Mouse (Mus musculus) neural tube, embryonic 12.5 days (tissue): ENCODE data around the gene Irf2bpl. TPM values are rescaled to one million over a fixed set of nuclear protein-coding genes. Genes with fewer than 3 reads are reported as not detected.
A peak's percentile ranks its signal among the peaks of the same experiment; 100 is the strongest.

Source experiments
- ATAC-seq: fragments of 200-750 bp; cut with Nextera tagmentation; 2 replicates; pipeline ENCODE4 v1.8.0; 2017; ENCODE audit warnings: low read depth, mild to moderate bottlenecking, moderate TSS enrichment, moderate library complexity; ENCODE audit not compliant: low FRiP score
- H3K27ac ChIP-seq: fragments of 300-500 bp; sonication (generic); 2 replicates; pipeline ENCODE4 v1.5.1; 2016
- H3K27me3 ChIP-seq: fragments of 300-500 bp; sonication (generic); replicated peaks from 2 replicates; pipeline ENCODE4 v1.6.1; 2016; ENCODE audit warnings: mild to moderate bottlenecking
- H3K36me3 ChIP-seq: fragments of 300-500 bp; sonication (generic); 2 replicates; pipeline ENCODE4 v1.6.1; 2016; ENCODE audit warnings: mild to moderate bottlenecking
- H3K4me1 ChIP-seq: fragments of 300-500 bp; sonication (generic); 2 replicates; pipeline ENCODE4 v1.6.1; 2016
- H3K4me2 ChIP-seq: fragments of 300-500 bp; sonication (generic); replicated peaks from 2 replicates; pipeline ENCODE4 v1.6.1; 2016; ENCODE audit warnings: mild to moderate bottlenecking
- H3K4me3 ChIP-seq: fragments of 300-500 bp; sonication (generic); 2 replicates; pipeline ENCODE4 v1.5.1; 2016
- H3K9ac ChIP-seq: fragments of 300-500 bp; sonication (generic); 2 replicates; pipeline ENCODE4 v1.6.1; 2016; ENCODE audit warnings: mild to moderate bottlenecking
- H3K9me3 ChIP-seq: fragments of 300-500 bp; sonication (generic); 2 replicates; pipeline ENCODE4 v1.6.1; 2016; ENCODE audit warnings: mild to moderate bottlenecking
- WGBS: fragments of 180-500 bp; shearing (Covaris S2); methylation state at CpG from one replicate; pipeline ENCODE4 v1.1.7; 2016; 5-methylcytosine and 5-hydroxymethylcytosine counted together
- polyA plus RNA-seq: library from polyadenylated mRNA; unstranded; fragments of >200 nt; fragmentation: Nextera tagmentation; extraction: Ambion mirVana; gene quantifications from 2 replicates; pipeline ENCODE4 v1.2.1, GENCODE M21; 2016

The Irf2bpl gene
- polyA plus RNA-seq, 1 experiment from 2014 or later, result 57.2 TPM

- H3K4me3 ChIP-seq, result no peak overlapping the region
- WGBS, result 93% methylated on average over 5 of the region's 5 CpGs
- ATAC-seq, result no peak
- no peaks in the 10 kb centered on the region for H3K36me3 ChIP-seq
- no peak overlapping the region for H3K9ac ChIP-seq
- no peak overlapping the region for H3K4me2 ChIP-seq
- no peak overlapping the region for H3K27ac ChIP-seq
- H3K9me3 ChIP-seq, result no peaks in the 10 kb centered on the region
- H3K27me3 ChIP-seq, result 0 out of 2 replicates have a peak, but pooled peaks cover 4% of the 10 kb centered on the region
- H3K4me1 ChIP-seq, result peaks cover 18% of the 10 kb centered on the region
These were observed 20.1 kb downstream of the Irf2bpl start for GRCm38 (mm10) chr12:86864316-86865020.

DNA sequence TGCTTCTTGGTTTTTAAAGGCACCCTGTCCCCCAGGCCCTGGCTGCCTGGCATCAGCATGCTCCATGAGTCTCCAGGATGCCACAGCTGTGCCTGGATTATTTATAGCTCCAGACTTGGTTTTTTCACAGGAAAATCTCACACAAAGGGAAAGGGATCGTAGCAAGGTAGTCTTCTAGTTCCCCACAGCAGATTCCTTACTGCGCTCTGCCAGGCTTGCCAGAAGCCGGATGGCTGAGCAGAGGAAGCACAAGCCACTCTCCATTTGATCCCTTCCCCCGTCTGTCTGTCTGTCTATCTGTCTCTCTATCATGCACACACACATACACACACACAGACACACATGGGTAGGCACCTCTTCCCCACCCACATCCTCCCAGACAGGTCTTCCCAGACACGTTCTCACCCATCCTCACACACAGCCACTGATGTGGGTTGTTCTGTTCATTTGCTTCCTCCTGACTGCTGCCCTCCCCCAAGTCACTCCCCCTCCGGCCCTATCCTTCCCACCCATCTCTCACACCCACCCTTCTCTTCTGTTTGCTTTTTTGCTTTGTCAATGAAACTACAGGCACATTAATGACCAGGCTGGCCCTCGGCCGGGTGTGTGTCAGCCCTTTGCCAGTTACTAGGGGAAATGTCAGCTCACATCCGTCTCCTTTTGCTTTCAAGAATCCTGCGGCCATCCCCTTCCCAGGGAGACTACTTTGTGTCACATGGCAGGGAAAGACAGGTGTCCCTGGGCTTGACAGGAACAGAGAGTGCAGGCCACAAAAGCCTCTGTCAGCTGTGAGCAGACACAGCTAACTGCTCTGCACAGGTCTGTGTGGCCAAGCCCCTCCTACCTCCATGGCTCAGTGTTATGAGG lies 24.4 kb downstream of the Irf2bpl start:
- Histone ChIP-seq H3K27ac (peak overlapping the region; percentile 11; the same call in 1 of the 2 replicates), H3K4me3 (no peak overlapping the region), H3K4me2 (no peak overlapping the region), H3K27me3 (no peaks in the 10 kb centered on the region), H3K9me3 (no peaks in the 10 kb centered on the region), H3K36me3 (no peaks in the 10 kb centered on the region), H3K9ac (0 out of 2 replicates have a peak overlapping the region, but pooled peaks have one; percentile 17), H3K4me1 (peaks cover 33% of the 10 kb centered on the region)
- ATAC-seq, result no peak
- 49% methylated on average over 10 of the region's 10 CpGs for WGBS

GRCm38 (mm10) chr12:86858983-86859872 lies 25.4 kb downstream of the Irf2bpl start:
- 72% methylated on average over 6 of the region's 6 CpGs for WGBS
- ATAC-seq, result no peak
- Histone ChIP-seq H3K36me3 (no peaks in the 10 kb centered on the region), H3K9me3 (no peaks in the 10 kb centered on the region), H3K4me1 (peaks cover 35% of the 10 kb centered on the region), H3K27me3 (no peaks in the 10 kb centered on the region), H3K4me3 (no peak overlapping the region), H3K4me2 (no peak overlapping the region), H3K27ac (peak overlapping the region; percentile 11; the same call in 1 of the 2 replicates), H3K9ac (no peak overlapping the region)

DNA sequence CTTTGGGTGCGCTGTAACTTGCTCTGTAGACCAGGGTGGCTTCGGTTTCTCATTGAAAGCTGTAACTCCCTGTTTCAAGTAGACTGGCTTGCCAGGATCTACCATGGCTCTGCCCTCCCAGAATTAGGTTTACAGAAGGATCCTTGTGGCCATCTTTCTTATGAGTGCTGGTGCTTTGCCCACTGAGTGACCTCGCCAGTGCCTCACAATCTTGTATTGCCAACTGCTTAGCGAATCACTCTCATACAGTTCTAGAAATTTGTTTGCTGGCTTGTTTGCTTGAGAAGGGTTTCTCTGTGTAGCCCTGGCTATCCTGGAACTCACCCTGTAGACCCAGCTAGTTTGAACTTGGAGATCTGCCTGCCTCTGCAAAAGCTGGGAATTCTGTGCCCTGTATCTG lies 26.1 kb downstream of the Irf2bpl start:
- H3K27me3 ChIP-seq, result no peaks in the 10 kb centered on the region
- no peak for ATAC-seq
- no peak overlapping the region for H3K4me3 ChIP-seq
- no peaks in the 10 kb centered on the region for H3K36me3 ChIP-seq
- H3K27ac ChIP-seq, result no peak overlapping the region
- no peaks in the 10 kb centered on the region for H3K9me3 ChIP-seq
- H3K9ac ChIP-seq, result no peak overlapping the region
- H3K4me1 ChIP-seq, result peaks cover 35% of the 10 kb centered on the region
- no peak overlapping the region for H3K4me2 ChIP-seq
- WGBS, result 96% methylated on average over 4 of the region's 4 CpGs

GRCm38 (mm10) chr12:86857290-86857689 lies 27.3 kb downstream of the Irf2bpl start:
- H3K27me3 ChIP-seq, result no peaks in the 10 kb centered on the region
- H3K4me3 ChIP-seq, result no peak overlapping the region
- H3K27ac ChIP-seq, result no peak overlapping the region
- no peaks in the 10 kb centered on the region for H3K36me3 ChIP-seq
- H3K4me1 ChIP-seq, result peaks cover 35% of the 10 kb centered on the region
- no peak overlapping the region for H3K9ac ChIP-seq
- H3K4me2 ChIP-seq, result no peak overlapping the region
- ATAC-seq, result no peak
- 93% methylated on average over 7 of the region's 8 CpGs for WGBS
- no peaks in the 10 kb centered on the region for H3K9me3 ChIP-seq

DNA sequence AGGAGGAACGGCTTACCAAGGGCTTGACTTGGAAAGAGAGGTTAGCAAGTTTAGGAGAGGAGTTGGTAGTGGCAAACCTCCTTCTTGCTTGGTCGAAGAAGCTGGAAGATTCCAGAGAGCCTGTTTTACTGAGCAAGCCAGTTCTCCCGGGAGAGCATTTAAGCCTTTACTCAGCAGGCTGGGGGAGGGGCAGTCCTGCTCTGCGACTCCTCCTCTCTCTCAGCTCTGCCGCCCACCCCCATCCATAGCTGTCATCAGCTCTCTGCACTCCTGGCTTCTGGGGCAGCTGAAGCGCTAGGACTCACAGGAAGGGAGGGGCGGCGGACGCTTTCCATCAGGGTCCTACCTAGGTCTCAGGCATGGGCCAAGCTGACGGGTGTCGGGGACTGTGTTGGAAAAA lies 28.9 kb downstream of the Irf2bpl start:
- H3K9me3 ChIP-seq, result no peaks in the 10 kb centered on the region
- H3K27ac ChIP-seq, result no peak overlapping the region
- 12% methylated on average over 11 of the region's 11 CpGs for WGBS
- peak; percentile 78 for ATAC-seq
- H3K4me1 ChIP-seq, result peaks cover 38% of the 10 kb centered on the region
- H3K4me3 ChIP-seq, result no peak overlapping the region
- H3K4me2 ChIP-seq, result peak overlapping the region; percentile 42
- no peaks in the 10 kb centered on the region for H3K36me3 ChIP-seq
- 0 out of 2 replicates have a peak overlapping the region, but pooled peaks have one; percentile 30 for H3K9ac ChIP-seq
- no peaks in the 10 kb centered on the region for H3K27me3 ChIP-seq

GRCm38 (mm10) chr12:86853516-86853915 lies 31.1 kb downstream of the Irf2bpl start:
- no peak for ATAC-seq
- WGBS, result 92% methylated on average over 1 of the region's 1 CpGs
- H3K4me1 ChIP-seq, result peaks cover 27% of the 10 kb centered on the region
- no peak overlapping the region for H3K4me2 ChIP-seq
- H3K9me3 ChIP-seq, result no peaks in the 10 kb centered on the region
- no peaks in the 10 kb centered on the region for H3K36me3 ChIP-seq
- no peaks in the 10 kb centered on the region for H3K27me3 ChIP-seq
- no peak overlapping the region for H3K27ac ChIP-seq
- H3K4me3 ChIP-seq, result no peak overlapping the region
- H3K9ac ChIP-seq, result no peak overlapping the region

GRCm38 (mm10) chr12:86851313-86851712 lies 33.3 kb downstream of the Irf2bpl start:
- no peaks in the 10 kb centered on the region for H3K9me3 ChIP-seq
- ATAC-seq, result no peak
- peaks cover 27% of the 10 kb centered on the region for H3K4me1 ChIP-seq
- no peak overlapping the region for H3K27ac ChIP-seq
- H3K4me2 ChIP-seq, result no peak overlapping the region
- no peaks in the 10 kb centered on the region for H3K27me3 ChIP-seq
- no peak overlapping the region for H3K4me3 ChIP-seq
- H3K36me3 ChIP-seq, result no peaks in the 10 kb centered on the region
- no peak overlapping the region for H3K9ac ChIP-seq

DNA sequence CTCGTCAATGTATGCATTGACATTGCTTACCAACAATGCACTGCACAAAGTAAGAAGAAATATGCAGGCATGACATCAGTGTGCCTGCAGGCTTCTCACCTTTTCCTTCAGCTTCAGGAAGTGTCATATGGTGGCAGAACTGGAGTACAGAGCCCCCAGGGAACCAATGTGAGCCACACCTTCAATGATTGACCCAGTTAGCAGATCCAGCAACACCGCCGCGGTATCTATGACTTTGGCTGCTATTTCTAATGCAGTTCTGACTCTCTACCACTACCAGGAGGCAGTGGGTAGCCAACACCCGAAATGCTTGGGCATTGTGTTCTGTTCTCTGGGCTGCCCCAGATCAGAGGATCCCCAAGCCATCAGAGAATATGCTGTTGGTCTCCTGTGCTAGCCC lies 33.9 kb downstream of the Irf2bpl start:
- H3K9ac ChIP-seq, result no peak overlapping the region
- 0 out of 2 replicates have a peak, but pooled peaks have one; percentile 22 for ATAC-seq
- H3K9me3 ChIP-seq, result no peaks in the 10 kb centered on the region
- no peak overlapping the region for H3K4me3 ChIP-seq
- no peaks in the 10 kb centered on the region for H3K27me3 ChIP-seq
- no peak overlapping the region for H3K27ac ChIP-seq
- no peak overlapping the region for H3K4me2 ChIP-seq
- peaks cover 21% of the 10 kb centered on the region for H3K4me1 ChIP-seq
- WGBS, result 87% methylated on average over 5 of the region's 5 CpGs
- no peaks in the 10 kb centered on the region for H3K36me3 ChIP-seq

- WGBS, result 64% methylated on average over 10 of the region's 10 CpGs
- ATAC-seq, result no peak
- Histone ChIP-seq H3K4me2 (0 out of 2 replicates have a peak overlapping the region, but pooled peaks have one; percentile 9), H3K36me3 (no peaks in the 10 kb centered on the region), H3K9ac (no peak overlapping the region), H3K4me3 (no peak overlapping the region), H3K27ac (no peak overlapping the region), H3K9me3 (no peaks in the 10 kb centered on the region), H3K4me1 (peaks cover 15% of the 10 kb centered on the region), H3K27me3 (no peaks in the 10 kb centered on the region)
These were observed 34.5 kb downstream of the Irf2bpl start for GRCm38 (mm10) chr12:86849945-86850626.

DNA sequence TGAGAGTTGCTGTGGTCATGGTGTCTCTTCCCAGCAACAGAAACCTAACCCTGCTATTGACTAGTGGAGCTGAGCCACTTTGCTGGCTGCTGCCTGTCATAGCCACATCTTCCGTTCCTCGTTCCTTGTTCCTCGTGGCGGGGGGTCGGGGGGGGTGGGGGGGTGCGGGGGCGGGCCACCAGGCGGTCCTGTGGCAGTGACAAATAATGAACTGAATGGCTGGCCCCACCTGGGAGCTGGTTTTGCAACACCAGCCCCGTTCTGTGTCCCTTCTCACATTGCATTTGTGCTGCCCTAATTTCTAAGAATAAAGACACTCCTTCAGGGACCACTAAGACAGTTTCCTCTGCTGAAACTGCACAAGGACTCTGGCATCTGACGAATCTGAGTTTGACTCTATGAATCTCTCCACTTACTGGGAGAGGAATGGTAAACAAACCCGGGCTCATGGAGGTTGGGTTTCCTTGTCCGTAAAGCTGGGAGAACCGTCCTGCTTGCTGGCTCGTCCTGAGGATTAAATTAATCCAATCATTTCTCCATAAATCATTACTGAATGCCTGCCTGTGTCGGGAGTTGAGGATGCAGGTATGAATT lies 41.6 kb downstream of the Irf2bpl start:
- 43% methylated on average over 15 of the region's 15 CpGs for WGBS
- no peaks in the 10 kb centered on the region for H3K27me3 ChIP-seq
- no peaks in the 10 kb centered on the region for H3K36me3 ChIP-seq
- H3K4me3 ChIP-seq, result no peak overlapping the region
- H3K4me1 ChIP-seq, result no peaks in the 10 kb centered on the region
- no peak overlapping the region for H3K27ac ChIP-seq
- no peak overlapping the region for H3K4me2 ChIP-seq
- no peak overlapping the region for H3K9ac ChIP-seq
- no peak for ATAC-seq
- no peaks in the 10 kb centered on the region for H3K9me3 ChIP-seq
